Mouse (Mus musculus): ENCODE data around the gene Pus7l. TPM values are rescaled to one million over a fixed set of nuclear protein-coding genes. Genes with fewer than 3 reads are reported as not detected.

The Pus7l gene
- polyA plus RNA-seq, 1 experiment, result not detected

GRCm38 (mm10) chr15:94544844-94545243 lies 1.5 kb upstream of the Pus7l start:
- no peak overlapping the region for H3K4me3 ChIP-seq (ENCODE audit: insufficient read depth, low read depth, low read length)
- H3K4me1 ChIP-seq (ENCODE audit: control insufficient read depth, insufficient read depth, low read length), result no peaks in the 10 kb centered on the region
- 88% methylated on average over 4 of the region's 4 CpGs for WGBS
- no peak for TF ChIP-seq POLR2A (IDR thresholded peaks at IDR 0.05; ENCODE audit: insufficient read depth, low read depth, low read length)
- TF ChIP-seq CTCF (IDR thresholded peaks at IDR 0.05; ENCODE audit: insufficient read depth, low read depth, low read length), result no peak
- H3K27ac ChIP-seq (ENCODE audit: insufficient read depth, low read depth, low read length), result no peak overlapping the region

- 32% methylated on average over 9 of the region's 9 CpGs for WGBS
- no peak overlapping the region for H3K27ac ChIP-seq (ENCODE audit: insufficient read depth, low read depth, low read length)
- TF ChIP-seq POLR2A (IDR thresholded peaks at IDR 0.05; ENCODE audit: insufficient read depth, low read depth, low read length) (no peak), CTCF (IDR thresholded peaks at IDR 0.05; ENCODE audit: insufficient read depth, low read depth, low read length) (no peak)
Observed at GRCm38 (mm10) chr15:94544052-94544636, 797 bp upstream of the Pus7l start.

GRCm38 (mm10) chr15:94542567-94543408 lies 559 bp downstream of the Pus7l start:
- Histone ChIP-seq H3K4me3 (ENCODE audit: insufficient read depth, low read depth, low read length) (peak overlapping the region; percentile 97), H3K4me1 (ENCODE audit: control insufficient read depth, insufficient read depth, low read length) (no peaks in the 10 kb centered on the region), H3K27ac (ENCODE audit: insufficient read depth, low read depth, low read length) (no peak overlapping the region)
- 4% methylated on average over 22 of the region's 22 CpGs for WGBS
- no peak for TF ChIP-seq CTCF (IDR thresholded peaks at IDR 0.05; ENCODE audit: insufficient read depth, low read depth, low read length)
- no peak for TF ChIP-seq POLR2A (IDR thresholded peaks at IDR 0.05; ENCODE audit: insufficient read depth, low read depth, low read length)

More at GRCm38 (mm10) chr15:94544052-94544636, 797 bp upstream of the Pus7l start:
- H3K4me1 ChIP-seq (ENCODE audit: control insufficient read depth, insufficient read depth, low read length), result no peaks in the 10 kb centered on the region
- peak overlapping the region; percentile 97 for H3K4me3 ChIP-seq (ENCODE audit: insufficient read depth, low read depth, low read length)

- H3K27ac ChIP-seq (ENCODE audit: insufficient read depth, low read depth, low read length), result no peak overlapping the region
- 89% methylated on average over 3 of the region's 3 CpGs for WGBS
- TF ChIP-seq CTCF (IDR thresholded peaks at IDR 0.05; ENCODE audit: insufficient read depth, low read depth, low read length) (no peak), POLR2A (IDR thresholded peaks at IDR 0.05; ENCODE audit: insufficient read depth, low read depth, low read length) (no peak)
Observed at GRCm38 (mm10) chr15:94539296-94539695, 4.1 kb downstream of the Pus7l start.

GRCm38 (mm10) chr15:94535521-94535920 lies 7.8 kb downstream of the Pus7l start:
- H3K27ac ChIP-seq (ENCODE audit: insufficient read depth, low read depth, low read length), result no peak overlapping the region
- 90% methylated on average over 7 of the region's 7 CpGs for WGBS
- no peaks in the 10 kb centered on the region for H3K4me1 ChIP-seq (ENCODE audit: control insufficient read depth, insufficient read depth, low read length)
- TF ChIP-seq POLR2A (IDR thresholded peaks at IDR 0.05; ENCODE audit: insufficient read depth, low read depth, low read length), result no peak
- TF ChIP-seq CTCF (IDR thresholded peaks at IDR 0.05; ENCODE audit: insufficient read depth, low read depth, low read length), result no peak
- H3K4me3 ChIP-seq (ENCODE audit: insufficient read depth, low read depth, low read length), result no peak overlapping the region

More at GRCm38 (mm10) chr15:94539296-94539695, 4.1 kb downstream of the Pus7l start:
- H3K4me1 ChIP-seq (ENCODE audit: control insufficient read depth, insufficient read depth, low read length), result no peaks in the 10 kb centered on the region
- H3K4me3 ChIP-seq (ENCODE audit: insufficient read depth, low read depth, low read length), result no peak overlapping the region

- Histone ChIP-seq H3K4me3 (ENCODE audit: insufficient read depth, low read depth, low read length) (no peak overlapping the region), H3K4me1 (ENCODE audit: control insufficient read depth, insufficient read depth, low read length) (no peaks in the 10 kb centered on the region), H3K27ac (ENCODE audit: insufficient read depth, low read depth, low read length) (no peak overlapping the region)
- no peak for TF ChIP-seq POLR2A (IDR thresholded peaks at IDR 0.05; ENCODE audit: insufficient read depth, low read depth, low read length)
- TF ChIP-seq CTCF (IDR thresholded peaks at IDR 0.05; ENCODE audit: insufficient read depth, low read depth, low read length), result no peak
- 92% methylated on average over 6 of the region's 6 CpGs for WGBS
Observed at GRCm38 (mm10) chr15:94532956-94533355, 10.4 kb downstream of the Pus7l start.

GRCm38 (mm10) chr15:94532306-94532705 lies 11.0 kb downstream of the Pus7l start:
- no peaks in the 10 kb centered on the region for H3K4me1 ChIP-seq (ENCODE audit: control insufficient read depth, insufficient read depth, low read length)
- WGBS, result 90% methylated on average over 5 of the region's 5 CpGs
- TF ChIP-seq CTCF (IDR thresholded peaks at IDR 0.05; ENCODE audit: insufficient read depth, low read depth, low read length), result no peak
- TF ChIP-seq POLR2A (IDR thresholded peaks at IDR 0.05; ENCODE audit: insufficient read depth, low read depth, low read length), result no peak

GRCm38 (mm10) chr15:94530519-94530918 lies 12.8 kb downstream of the Pus7l start:
- Histone ChIP-seq H3K4me3 (ENCODE audit: insufficient read depth, low read depth, low read length) (no peak overlapping the region), H3K4me1 (ENCODE audit: control insufficient read depth, insufficient read depth, low read length) (no peaks in the 10 kb centered on the region), H3K27ac (ENCODE audit: insufficient read depth, low read depth, low read length) (no peak overlapping the region)
- TF ChIP-seq CTCF (IDR thresholded peaks at IDR 0.05; ENCODE audit: insufficient read depth, low read depth, low read length) (no peak), POLR2A (IDR thresholded peaks at IDR 0.05; ENCODE audit: insufficient read depth, low read depth, low read length) (no peak)
- 91% methylated on average over 3 of the region's 3 CpGs for WGBS

More at GRCm38 (mm10) chr15:94532306-94532705, 11.0 kb downstream of the Pus7l start:
- Histone ChIP-seq H3K27ac (ENCODE audit: insufficient read depth, low read depth, low read length) (no peak overlapping the region), H3K4me3 (ENCODE audit: insufficient read depth, low read depth, low read length) (no peak overlapping the region)

GRCm38 (mm10) chr15:94524956-94525355 lies 18.4 kb downstream of the Pus7l start:
- Histone ChIP-seq H3K27ac (ENCODE audit: insufficient read depth, low read depth, low read length) (no peak overlapping the region), H3K4me1 (ENCODE audit: control insufficient read depth, insufficient read depth, low read length) (no peaks in the 10 kb centered on the region), H3K4me3 (ENCODE audit: insufficient read depth, low read depth, low read length) (no peak overlapping the region)
- 85% methylated on average over 12 of the region's 12 CpGs for WGBS
- TF ChIP-seq POLR2A (IDR thresholded peaks at IDR 0.05; ENCODE audit: insufficient read depth, low read depth, low read length) (no peak), CTCF (IDR thresholded peaks at IDR 0.05; ENCODE audit: insufficient read depth, low read depth, low read length) (no peak)
